Mouse (Mus musculus): Measurements from ENCODE around the gene Phactr1. TPM values are rescaled to one million over a fixed set of nuclear protein-coding genes. Genes with fewer than 3 reads are reported as not detected.

Gene Phactr1
- polyA plus RNA-seq, 1 experiment from 2014 or later, result 0.61 TPM

DNA sequence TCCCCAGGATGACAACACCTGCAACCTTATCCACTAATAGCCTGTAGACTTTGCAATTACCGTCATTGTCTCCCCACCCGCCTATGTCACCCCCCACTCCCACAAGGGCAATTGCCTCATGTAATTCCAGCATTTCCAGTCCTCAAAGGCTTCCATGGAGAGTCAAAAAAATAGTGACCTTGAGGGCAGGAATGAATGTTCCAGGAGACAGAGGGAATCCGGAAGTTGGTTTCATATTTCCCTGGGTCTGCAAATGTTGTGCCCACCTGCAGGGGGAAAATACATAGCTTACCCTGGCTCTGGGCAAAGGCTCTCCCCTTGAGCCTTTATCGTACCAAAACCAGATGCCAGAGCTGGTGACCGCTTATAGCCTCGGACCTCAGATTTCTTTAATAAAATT is 449.7 kb downstream of the Phactr1 start:
- Histone ChIP-seq H3K4me2 (ENCODE audit: low read depth, low read length) (no peak overlapping the region), H3K27ac (ENCODE audit: low read length) (no peak overlapping the region), H3K9me3 (replicated peaks; ENCODE audit: control insufficient read depth, low read length) (no peaks in the 10 kb centered on the region), H3K36me3 (ENCODE audit: control insufficient read depth, insufficient read depth) (no peaks in the 10 kb centered on the region), H3K4me1 (ENCODE audit: control insufficient read depth, low read depth, low read length) (no peaks in the 10 kb centered on the region), H3K9ac (ENCODE audit: low read depth, low read length) (no peak overlapping the region), H3K4me3 (ENCODE audit: low read depth, low read length) (no peak overlapping the region), H3K27me3 (ENCODE audit: control insufficient read depth, insufficient read depth, low read depth, low read length) (no peaks in the 10 kb centered on the region)
- no peak for ATAC-seq (ENCODE audit: low read depth)
- 63% methylated on average over 6 of the region's 6 CpGs for WGBS (ENCODE audit: insufficient replicate concordance)

DNA sequence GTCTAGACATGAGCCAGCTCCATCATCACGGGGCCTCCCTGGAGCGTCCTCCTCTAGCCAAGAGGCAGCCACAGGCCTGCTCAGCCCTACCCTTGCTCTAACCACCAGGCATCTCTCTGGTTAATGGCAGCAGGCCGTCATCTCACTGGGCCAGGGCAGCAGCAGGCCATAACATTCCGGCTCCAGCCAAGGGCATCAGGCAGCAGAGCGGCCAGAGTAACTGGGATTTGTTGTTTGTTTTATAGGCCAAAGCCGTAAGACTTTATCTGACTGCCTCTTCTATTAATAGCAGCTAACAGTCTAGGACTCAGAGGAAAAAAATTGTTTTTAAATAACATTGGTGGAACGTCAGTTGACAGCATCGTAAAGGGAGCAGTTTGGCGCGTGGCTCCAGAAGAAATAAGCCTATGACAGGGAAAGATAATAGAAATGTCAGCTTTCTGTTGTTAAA is 451.3 kb downstream of the Phactr1 start:
- H3K9me3 ChIP-seq (replicated peaks; ENCODE audit: control insufficient read depth, low read length), result no peaks in the 10 kb centered on the region
- WGBS (ENCODE audit: insufficient replicate concordance), result 58% methylated on average over 10 of the region's 10 CpGs
- H3K36me3 ChIP-seq (ENCODE audit: control insufficient read depth, insufficient read depth), result no peaks in the 10 kb centered on the region
- no peak for ATAC-seq (ENCODE audit: low read depth)
- H3K4me2 ChIP-seq (ENCODE audit: low read depth, low read length), result no peak overlapping the region
- no peak overlapping the region for H3K27ac ChIP-seq (ENCODE audit: low read length)
- no peaks in the 10 kb centered on the region for H3K27me3 ChIP-seq (ENCODE audit: control insufficient read depth, insufficient read depth, low read depth, low read length)
- H3K9ac ChIP-seq (ENCODE audit: low read depth, low read length), result no peak overlapping the region
- H3K4me3 ChIP-seq (ENCODE audit: low read depth, low read length), result no peak overlapping the region
- H3K4me1 ChIP-seq (ENCODE audit: control insufficient read depth, low read depth, low read length), result no peaks in the 10 kb centered on the region

DNA sequence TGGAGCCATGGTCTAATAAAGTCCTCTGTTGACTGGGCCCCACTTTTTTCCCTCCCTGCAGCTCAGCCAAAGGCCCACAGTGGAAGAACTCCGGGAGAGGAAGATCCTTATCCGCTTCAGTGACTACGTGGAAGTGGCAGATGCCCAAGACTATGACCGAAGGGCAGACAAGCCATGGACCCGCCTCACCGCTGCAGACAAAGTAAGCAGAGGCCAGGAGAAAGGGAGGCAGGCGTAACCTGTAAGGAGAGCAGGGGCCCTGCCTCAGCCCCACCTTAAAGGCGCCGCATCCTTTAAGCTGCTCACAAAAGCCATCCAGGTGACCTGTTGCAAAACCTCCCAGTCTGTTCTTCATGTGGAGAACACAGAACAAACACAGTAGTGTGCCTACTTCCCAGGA is 452.4 kb downstream of the Phactr1 start:
- Histone ChIP-seq H3K9ac (ENCODE audit: low read depth, low read length) (no peak overlapping the region), H3K27me3 (ENCODE audit: control insufficient read depth, insufficient read depth, low read depth, low read length) (no peaks in the 10 kb centered on the region), H3K27ac (ENCODE audit: low read length) (no peak overlapping the region), H3K4me1 (ENCODE audit: control insufficient read depth, low read depth, low read length) (no peaks in the 10 kb centered on the region), H3K4me3 (ENCODE audit: low read depth, low read length) (no peak overlapping the region), H3K36me3 (ENCODE audit: control insufficient read depth, insufficient read depth) (no peaks in the 10 kb centered on the region), H3K4me2 (ENCODE audit: low read depth, low read length) (no peak overlapping the region), H3K9me3 (replicated peaks; ENCODE audit: control insufficient read depth, low read length) (no peaks in the 10 kb centered on the region)
- WGBS (ENCODE audit: insufficient replicate concordance), result 58% methylated on average over 9 of the region's 9 CpGs
- no peak for ATAC-seq (ENCODE audit: low read depth)

DNA sequence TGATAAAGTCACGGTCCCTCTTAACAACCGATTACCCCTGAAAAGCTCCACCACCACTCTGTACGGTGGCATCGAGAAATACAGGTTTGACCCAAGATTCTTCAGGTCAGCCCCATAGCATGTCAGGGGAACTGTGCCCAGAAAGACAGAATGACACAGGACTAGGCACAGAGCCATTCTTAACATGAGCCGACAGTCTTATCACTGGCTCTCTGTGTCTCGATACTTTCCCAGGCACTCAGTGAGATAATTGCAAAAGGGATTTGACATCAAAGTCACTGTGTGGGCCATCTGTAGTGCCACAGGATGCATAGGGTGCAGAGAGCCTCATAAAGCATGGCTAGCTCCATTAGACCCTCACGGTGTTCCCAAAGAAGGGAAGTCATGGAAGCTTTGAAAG is 453.0 kb downstream of the Phactr1 start:
- no peaks in the 10 kb centered on the region for H3K9me3 ChIP-seq (replicated peaks; ENCODE audit: control insufficient read depth, low read length)
- H3K4me3 ChIP-seq (ENCODE audit: low read depth, low read length), result no peak overlapping the region
- H3K4me2 ChIP-seq (ENCODE audit: low read depth, low read length), result no peak overlapping the region
- H3K36me3 ChIP-seq (ENCODE audit: control insufficient read depth, insufficient read depth), result no peaks in the 10 kb centered on the region
- H3K4me1 ChIP-seq (ENCODE audit: control insufficient read depth, low read depth, low read length), result no peaks in the 10 kb centered on the region
- H3K27me3 ChIP-seq (ENCODE audit: control insufficient read depth, insufficient read depth, low read depth, low read length), result no peaks in the 10 kb centered on the region
- no peak for ATAC-seq (ENCODE audit: low read depth)
- WGBS (ENCODE audit: insufficient replicate concordance), result 59% methylated on average over 7 of the region's 7 CpGs
- no peak overlapping the region for H3K27ac ChIP-seq (ENCODE audit: low read length)
- no peak overlapping the region for H3K9ac ChIP-seq (ENCODE audit: low read depth, low read length)

DNA sequence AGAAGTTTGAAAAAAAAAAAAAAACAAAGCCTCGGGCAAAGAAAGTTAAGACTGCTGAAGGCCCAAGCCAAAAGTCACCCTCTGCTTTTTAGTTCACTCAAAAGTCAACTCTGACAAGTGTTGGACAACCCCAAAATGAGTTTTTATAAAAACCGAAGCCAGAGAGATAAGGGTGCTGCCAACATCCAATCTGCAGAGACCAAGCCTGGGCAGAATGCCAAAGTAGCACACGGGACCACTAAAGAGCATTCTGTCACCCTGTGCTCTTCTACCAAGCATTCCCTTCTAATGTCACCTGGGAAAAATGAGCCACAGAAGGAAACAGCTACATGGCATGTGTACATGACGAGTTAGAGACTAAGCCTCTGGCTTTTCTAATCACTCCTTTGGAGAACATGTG is 454.0 kb downstream of the Phactr1 start:
- WGBS (ENCODE audit: insufficient replicate concordance), result 37% methylated on average over 4 of the region's 4 CpGs
- no peaks in the 10 kb centered on the region for H3K4me1 ChIP-seq (ENCODE audit: control insufficient read depth, low read depth, low read length)

DNA sequence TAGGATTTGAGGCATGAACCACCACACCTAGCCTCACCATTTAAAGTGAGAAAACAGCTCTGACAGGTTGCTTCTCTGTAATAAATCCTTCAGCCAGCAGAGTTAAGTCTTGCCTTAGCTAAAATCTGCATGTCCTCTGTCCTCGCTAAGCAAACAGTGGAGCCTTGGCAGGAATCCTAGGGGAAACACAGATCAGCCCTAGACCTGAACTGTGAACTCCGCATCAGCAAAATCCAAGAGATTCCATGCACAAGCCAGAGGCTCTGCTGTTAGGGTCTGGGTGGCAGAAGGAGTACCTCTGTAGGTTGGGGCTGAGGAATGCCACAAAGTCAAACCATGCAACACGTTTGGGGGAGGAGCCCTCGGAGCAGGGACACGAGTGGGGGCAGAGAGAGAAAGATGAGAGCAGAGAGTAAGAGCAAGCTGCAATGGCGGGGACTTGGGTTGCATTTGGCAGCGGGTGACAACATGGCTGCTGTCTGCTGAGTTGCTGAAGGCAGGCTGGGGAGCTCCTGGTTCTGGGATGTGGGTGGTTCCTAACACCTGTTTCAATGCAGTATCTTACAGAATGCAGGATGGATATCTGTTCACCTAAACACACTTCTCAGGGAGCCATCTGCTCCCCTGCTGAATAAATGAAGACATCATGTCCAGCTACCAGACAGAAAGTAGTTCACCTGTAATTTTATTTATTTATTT is 464.4 kb downstream of the Phactr1 start:
- Histone ChIP-seq H3K27me3 (ENCODE audit: control insufficient read depth, insufficient read depth, low read depth, low read length) (no peaks in the 10 kb centered on the region), H3K27ac (ENCODE audit: low read length) (no peak overlapping the region), H3K9ac (ENCODE audit: low read depth, low read length) (no peak overlapping the region), H3K9me3 (replicated peaks; ENCODE audit: control insufficient read depth, low read length) (no peaks in the 10 kb centered on the region), H3K4me2 (ENCODE audit: low read depth, low read length) (no peak overlapping the region), H3K36me3 (ENCODE audit: control insufficient read depth, insufficient read depth) (no peaks in the 10 kb centered on the region), H3K4me1 (ENCODE audit: control insufficient read depth, low read depth, low read length) (no peaks in the 10 kb centered on the region), H3K4me3 (ENCODE audit: low read depth, low read length) (no peak overlapping the region)
- 62% methylated on average over 7 of the region's 7 CpGs for WGBS (ENCODE audit: insufficient replicate concordance)
- no peak for ATAC-seq (ENCODE audit: low read depth)

More for the DNA sequence above, 454.0 kb downstream of the Phactr1 start:
- no peaks in the 10 kb centered on the region for H3K9me3 ChIP-seq (replicated peaks; ENCODE audit: control insufficient read depth, low read length)
- H3K4me3 ChIP-seq (ENCODE audit: low read depth, low read length), result no peak overlapping the region
- no peak overlapping the region for H3K27ac ChIP-seq (ENCODE audit: low read length)
- H3K36me3 ChIP-seq (ENCODE audit: control insufficient read depth, insufficient read depth), result no peaks in the 10 kb centered on the region
- no peak overlapping the region for H3K9ac ChIP-seq (ENCODE audit: low read depth, low read length)
- no peaks in the 10 kb centered on the region for H3K27me3 ChIP-seq (ENCODE audit: control insufficient read depth, insufficient read depth, low read depth, low read length)
- no peak overlapping the region for H3K4me2 ChIP-seq (ENCODE audit: low read depth, low read length)
- ATAC-seq (ENCODE audit: low read depth), result no peak

DNA sequence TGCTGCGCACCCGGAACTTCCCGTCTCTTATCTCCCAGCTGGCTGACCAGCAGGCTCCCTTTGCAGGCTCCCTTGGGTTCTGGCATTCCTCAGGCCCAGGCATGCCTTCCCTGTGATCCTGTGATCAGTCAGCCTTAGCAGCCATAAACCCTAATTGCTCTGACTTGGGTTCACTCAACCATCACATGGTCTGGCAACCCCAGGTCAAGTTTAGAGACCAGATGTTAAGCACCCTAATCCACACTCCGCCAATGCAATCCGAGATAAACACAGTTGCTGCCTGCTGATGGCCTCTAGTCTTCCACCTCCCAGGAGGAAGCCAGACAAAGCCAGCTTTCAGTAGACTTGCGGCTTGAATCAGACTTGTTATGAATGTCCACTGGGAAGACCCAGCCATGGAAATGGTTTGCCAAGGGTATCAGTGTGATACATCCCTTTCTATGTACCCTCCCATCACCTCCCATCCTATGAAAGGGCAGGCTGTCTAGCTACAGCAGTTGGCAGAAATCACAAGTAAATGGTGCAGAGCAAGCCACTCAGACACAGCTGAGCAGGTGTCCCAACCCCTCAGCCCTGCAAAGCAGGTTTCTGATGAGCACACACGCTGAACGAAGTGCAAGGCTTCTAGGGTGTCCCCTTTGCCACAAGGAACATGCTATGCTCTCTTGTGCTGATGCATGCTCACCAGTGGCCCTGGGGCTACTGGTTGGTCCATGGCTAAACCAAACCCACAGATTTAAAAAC is 466.3 kb downstream of the Phactr1 start:
- Histone ChIP-seq H3K4me3 (ENCODE audit: low read depth, low read length) (no peak overlapping the region), H3K4me2 (ENCODE audit: low read depth, low read length) (no peak overlapping the region), H3K36me3 (ENCODE audit: control insufficient read depth, insufficient read depth) (no peaks in the 10 kb centered on the region), H3K27ac (ENCODE audit: low read length) (no peak overlapping the region), H3K4me1 (ENCODE audit: control insufficient read depth, low read depth, low read length) (no peaks in the 10 kb centered on the region), H3K9ac (ENCODE audit: low read depth, low read length) (no peak overlapping the region), H3K27me3 (ENCODE audit: control insufficient read depth, insufficient read depth, low read depth, low read length) (no peaks in the 10 kb centered on the region), H3K9me3 (replicated peaks; ENCODE audit: control insufficient read depth, low read length) (no peaks in the 10 kb centered on the region)
- no peak for ATAC-seq (ENCODE audit: low read depth)
- WGBS (ENCODE audit: insufficient replicate concordance), result 61% methylated on average over 8 of the region's 8 CpGs

DNA sequence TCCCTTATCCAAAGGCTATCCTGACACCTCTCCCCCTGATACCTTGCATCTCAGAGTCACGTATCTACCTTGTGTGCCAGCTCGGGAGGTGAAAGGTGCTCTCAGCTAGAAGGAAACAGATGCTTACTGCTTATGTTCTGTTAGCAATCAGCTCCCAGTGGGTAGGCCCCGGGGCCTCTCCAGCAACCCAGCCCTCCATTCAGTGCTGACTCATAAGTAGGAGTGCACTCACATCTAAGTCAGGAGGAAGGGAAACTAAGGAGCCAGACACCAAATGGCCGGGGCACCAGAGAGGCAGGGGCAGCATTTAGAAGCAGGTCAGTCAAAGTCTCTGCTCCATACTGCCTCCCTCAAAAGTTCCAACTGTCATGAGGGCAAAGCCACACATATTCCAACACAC is 468.3 kb downstream of the Phactr1 start:
- no peak for ATAC-seq (ENCODE audit: low read depth)
- no peaks in the 10 kb centered on the region for H3K36me3 ChIP-seq (ENCODE audit: control insufficient read depth, insufficient read depth)
- WGBS (ENCODE audit: insufficient replicate concordance), result 48% methylated on average over 4 of the region's 4 CpGs

DNA sequence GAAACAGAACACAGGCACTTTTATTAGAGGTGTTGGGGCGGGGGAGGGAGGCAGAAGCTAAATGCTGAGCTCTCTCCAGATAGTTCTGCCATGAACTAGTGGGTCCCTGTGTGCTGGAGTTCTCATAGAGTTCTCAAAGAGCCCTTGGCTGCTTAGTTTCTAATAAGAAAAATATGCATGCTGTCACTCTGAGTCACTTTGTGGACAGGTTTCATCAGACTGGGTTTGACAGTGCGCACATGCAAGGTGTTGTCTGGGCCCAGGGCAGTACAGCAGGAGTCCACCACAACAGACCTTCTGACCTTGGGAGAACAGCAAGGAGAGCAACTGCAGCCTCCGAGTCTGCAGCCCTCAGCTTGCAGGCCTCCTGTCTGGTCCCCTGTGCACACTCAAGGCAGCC is 469.2 kb downstream of the Phactr1 start:
- Histone ChIP-seq H3K9me3 (replicated peaks; ENCODE audit: control insufficient read depth, low read length) (no peaks in the 10 kb centered on the region), H3K4me1 (ENCODE audit: control insufficient read depth, low read depth, low read length) (no peaks in the 10 kb centered on the region), H3K4me3 (ENCODE audit: low read depth, low read length) (no peak overlapping the region), H3K27me3 (ENCODE audit: control insufficient read depth, insufficient read depth, low read depth, low read length) (no peaks in the 10 kb centered on the region), H3K27ac (ENCODE audit: low read length) (no peak overlapping the region), H3K9ac (ENCODE audit: low read depth, low read length) (no peak overlapping the region), H3K4me2 (ENCODE audit: low read depth, low read length) (no peak overlapping the region), H3K36me3 (ENCODE audit: control insufficient read depth, insufficient read depth) (no peaks in the 10 kb centered on the region)
- 72% methylated on average over 3 of the region's 3 CpGs for WGBS (ENCODE audit: insufficient replicate concordance)
- ATAC-seq (ENCODE audit: low read depth), result no peak

More for the DNA sequence above, 468.3 kb downstream of the Phactr1 start:
- Histone ChIP-seq H3K4me1 (ENCODE audit: control insufficient read depth, low read depth, low read length) (no peaks in the 10 kb centered on the region), H3K9me3 (replicated peaks; ENCODE audit: control insufficient read depth, low read length) (no peaks in the 10 kb centered on the region), H3K4me3 (ENCODE audit: low read depth, low read length) (no peak overlapping the region), H3K4me2 (ENCODE audit: low read depth, low read length) (no peak overlapping the region), H3K27ac (ENCODE audit: low read length) (no peak overlapping the region), H3K27me3 (ENCODE audit: control insufficient read depth, insufficient read depth, low read depth, low read length) (no peaks in the 10 kb centered on the region), H3K9ac (ENCODE audit: low read depth, low read length) (no peak overlapping the region)
